Mouse (Mus musculus) ES-CJ7 (cell line): Measurements from ENCODE around the gene Chrna1.

Experiments
- DNase-seq: peaks from one replicate; pipeline ENCODE4 v3.0.0; 2011; ENCODE audit warnings: low read depth, low spot score

Gene Chrna1

GRCm38 (mm10) chr2:73521737-73522136 is 58.4 kb downstream of the Chrna1 start:
- no peak for DNase-seq

- DNase-seq, result no peak
Measured at GRCm38 (mm10) chr2:73518966-73519365, 61.2 kb downstream of the Chrna1 start.

- DNase-seq, result no peak
Measured at GRCm38 (mm10) chr2:73518311-73518710, 61.8 kb downstream of the Chrna1 start.

- peak; percentile 38 for DNase-seq
Measured at GRCm38 (mm10) chr2:73514178-73514577, 66.0 kb downstream of the Chrna1 start.
